Mouse (Mus musculus) embryonic stem cell, embryonic (primary cell): Measurements from ENCODE around the gene Aamp.

Source experiments
- CTCF ChIA-PET, 4 experiments: fragments of 300-600 bp in 2 of 4; fragments of 350-600 bp in 2 of 4; sonication (Branson Sonifier 250); formaldehyde crosslinking; loops; one replicate each; lab custom pipeline; 2022; ENCODE audit warnings: inconsistent platforms in 2 of 4; lab: Charles Lee
- POLR2A ChIA-PET, 4 experiments: fragments of 300-600 bp in 2 of 4; fragments of 350-600 bp in 2 of 4; sonication (Branson Sonifier 250); formaldehyde crosslinking; loops; one replicate each; lab custom pipeline; 2022; ENCODE audit warnings: antibody characterized with exemption in 4 of 4, inconsistent platforms in 1 of 4; lab: Charles Lee

Gene Aamp

DNA sequence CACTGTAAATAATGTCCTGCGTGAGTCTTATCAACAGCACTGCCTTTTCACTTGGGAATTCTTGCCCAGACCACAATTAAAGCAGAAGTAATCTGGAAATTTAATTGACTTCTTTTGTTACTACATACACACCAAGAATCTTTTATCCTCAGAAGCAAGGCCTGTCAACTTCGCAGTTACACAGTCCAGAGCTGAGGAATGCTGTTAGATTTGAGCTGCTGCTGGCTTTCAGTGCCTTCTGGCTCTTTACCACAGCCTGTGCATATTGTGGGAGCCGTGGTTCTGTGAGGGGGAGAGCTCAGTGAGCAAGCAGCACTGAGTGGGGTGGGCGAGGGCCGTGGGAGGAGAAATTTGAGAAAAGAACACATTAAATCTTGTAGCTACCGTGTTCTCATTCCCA lies 44.2 kb downstream of the Aamp start:
- ChIA-PET CTCF (interaction anchor here in 3 of 4 experiments (0.5 to 1.2 kb wide), 4 partner anchors 34 to 157 kb away, joined by 3 to 4 read pairs (median 3); no protein-coding TSS in a partner anchor), POLR2A (interaction anchor here in 3 of 4 experiments (0.6 to 8.1 kb wide), 11 partner anchors 9 to 198 kb away, joined by 3 to 69 read pairs (median 6); partner anchors contain the start of genes Aamp (in 1 of the 3) and Pnkd (in 1 of the 3))

DNA sequence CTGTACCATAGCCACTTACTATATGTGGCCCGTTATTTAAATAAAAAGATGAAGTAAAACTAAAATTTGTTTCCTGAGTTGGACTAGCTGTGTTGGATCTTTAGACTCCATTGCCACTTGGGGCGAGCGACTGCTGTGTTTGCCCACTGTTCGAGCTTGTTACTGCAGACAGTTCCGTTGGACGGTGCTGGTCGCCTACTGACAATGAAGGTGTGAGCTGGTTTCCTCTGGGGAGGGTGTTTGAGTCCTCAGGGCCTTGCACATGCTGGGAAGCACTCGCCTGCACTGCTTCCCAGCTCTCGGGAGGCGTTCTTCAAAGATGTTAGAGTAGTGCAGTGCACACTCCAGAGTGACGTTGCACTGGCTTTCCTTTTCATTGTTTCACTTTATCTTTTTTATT lies 44.9 kb downstream of the Aamp start:
- ChIA-PET POLR2A (interaction anchor here in 2 of 4 experiments (0.9 to 8.1 kb wide), 12 partner anchors 9 to 198 kb away, joined by 3 to 69 read pairs (median 6); partner anchors contain the start of genes Aamp (in 1 of the 2) and Pnkd (in 1 of the 2)), CTCF (interaction anchor here in 3 of 4 experiments (0.5 to 1.4 kb wide), 6 partner anchors 38 to 158 kb away, joined by 3 read pairs; no protein-coding TSS in a partner anchor)

DNA sequence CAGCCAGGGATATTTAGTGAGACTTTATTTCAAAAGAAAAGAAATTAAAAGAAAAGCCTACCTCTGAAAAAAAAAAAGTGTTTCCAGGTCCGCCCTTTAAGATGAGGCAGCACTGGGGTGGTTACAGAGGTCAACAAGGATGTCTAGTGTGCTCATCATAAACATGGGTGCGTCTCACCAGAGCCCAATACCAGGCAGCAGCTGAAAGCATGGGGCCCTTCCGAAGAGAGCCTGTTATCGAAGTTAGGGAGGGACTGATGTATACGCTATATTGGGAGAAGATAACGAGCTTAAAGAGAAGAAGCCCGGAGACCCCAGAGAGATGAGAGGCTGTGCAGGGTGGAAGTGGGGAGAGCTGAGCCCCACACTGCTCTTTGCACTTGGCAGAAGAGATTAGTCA lies 45.4 kb downstream of the Aamp start:
- CTCF ChIA-PET = interaction anchor here in 3 of 4 experiments (0.6 to 1.4 kb wide), 5 partner anchors 38 to 163 kb away, joined by 3 to 4 read pairs (median 3); no protein-coding TSS in a partner anchor
- POLR2A ChIA-PET = interaction anchor here in 2 of 4 experiments (0.8 to 8.1 kb wide), 13 partner anchors 10 to 263 kb away, joined by 3 to 69 read pairs (median 6); partner anchors contain the start of genes Aamp (in 1 of the 2) and Pnkd (in 1 of the 2)

DNA sequence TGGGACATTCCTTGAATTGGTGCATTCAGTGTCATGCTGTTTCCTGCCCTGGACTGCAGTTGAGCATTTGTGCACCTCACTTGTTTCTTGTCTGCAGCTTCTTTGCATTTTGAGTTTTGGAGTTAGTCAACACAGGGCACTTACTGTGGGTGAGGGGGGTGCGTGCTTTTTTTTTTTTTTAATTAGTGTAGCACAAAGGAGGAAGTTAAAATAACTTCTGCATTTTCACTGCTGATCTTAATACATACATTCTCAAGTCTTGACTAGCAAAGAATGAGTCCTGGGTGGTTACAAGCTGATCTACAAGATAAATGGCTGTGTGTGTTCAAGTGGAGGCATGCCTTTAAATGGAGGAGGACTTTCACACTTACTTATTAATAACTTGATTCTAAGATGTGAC lies 46.4 kb downstream of the Aamp start:
- POLR2A ChIA-PET = interaction anchor here in 2 of 4 experiments (0.6 to 8.1 kb wide), 9 partner anchors 8 to 200 kb away, joined by 3 to 69 read pairs (median 5); partner anchors contain the start of genes Aamp (in 1 of the 2) and Pnkd (in 1 of the 2)
- CTCF ChIA-PET = interaction anchor here in 1 of 4 experiments (0.7 kb wide), 1 partner anchor 179 kb away, joined by 4 read pairs; no protein-coding TSS in a partner anchor

DNA sequence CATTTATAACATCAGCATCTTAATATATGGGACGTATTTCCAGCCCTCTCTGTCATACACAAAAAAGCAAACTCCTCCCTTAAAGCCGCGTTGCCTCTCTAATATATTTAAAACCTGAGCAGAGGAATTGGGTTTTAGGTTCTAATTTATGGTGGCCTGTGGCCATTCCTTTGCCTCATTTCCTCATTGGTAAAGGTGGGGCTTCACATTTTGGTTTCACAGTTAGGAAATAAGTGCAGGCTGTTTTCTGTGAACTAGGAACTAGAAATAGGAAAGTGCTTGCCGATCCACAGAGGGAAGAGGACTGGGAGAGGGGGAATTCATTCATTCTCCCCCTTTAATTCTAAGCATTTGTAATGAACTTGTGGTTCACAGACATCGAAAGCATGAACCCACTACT lies 46.9 kb downstream of the Aamp start:
- ChIA-PET POLR2A (interaction anchor here in 2 of 4 experiments (0.6 to 8.1 kb wide), 15 partner anchors 9 to 154 kb away, joined by 3 to 69 read pairs (median 7); partner anchors contain the start of genes Aamp (in 2 of the 2) and Pnkd (in 2 of the 2)), CTCF (no interaction called here)

DNA sequence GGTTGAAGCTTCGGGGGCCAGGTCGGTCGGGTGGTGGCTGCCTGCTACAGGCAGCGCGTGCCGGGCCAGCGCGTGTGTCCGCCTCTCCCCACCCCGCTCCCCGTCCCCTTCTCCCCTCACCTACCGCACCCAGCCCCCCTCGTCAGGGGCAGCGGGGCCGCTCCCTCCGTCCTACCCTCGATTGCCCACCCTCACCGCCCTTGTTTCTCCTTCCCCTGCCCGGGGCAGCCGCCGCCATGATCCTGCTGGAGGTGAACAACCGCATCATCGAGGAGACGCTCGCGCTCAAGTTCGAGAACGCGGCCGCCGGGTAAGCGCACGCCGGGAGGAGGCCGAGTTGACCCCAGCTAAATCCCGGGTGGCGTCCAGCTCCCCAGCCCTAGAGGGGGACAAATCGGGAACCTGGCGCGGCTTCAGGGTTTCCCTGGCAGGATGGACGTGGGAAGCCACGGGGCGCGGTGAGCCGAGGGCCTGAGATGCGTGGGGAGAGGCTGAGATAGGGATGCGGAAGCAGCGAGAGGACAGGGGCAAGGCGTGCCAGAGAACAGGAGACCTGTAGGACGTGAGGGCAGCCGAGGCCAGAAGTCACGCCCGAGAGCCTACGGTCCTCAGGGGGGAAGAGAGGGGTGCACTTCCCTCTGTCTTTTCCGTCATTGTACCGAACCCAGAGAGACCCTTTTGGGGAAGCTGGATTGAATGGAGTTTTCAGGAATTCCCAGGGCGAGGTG lies 47.8 kb downstream of the Aamp start:
- POLR2A ChIA-PET = interaction anchor here in 3 of 4 experiments (0.5 to 8.1 kb wide), 24 partner anchors 8 to 1998 kb away, joined by 3 to 69 read pairs (median 4); partner anchors contain the start of genes Aamp (in 2 of the 3) and Pnkd (in 2 of the 3)
- CTCF ChIA-PET = no interaction called here

DNA sequence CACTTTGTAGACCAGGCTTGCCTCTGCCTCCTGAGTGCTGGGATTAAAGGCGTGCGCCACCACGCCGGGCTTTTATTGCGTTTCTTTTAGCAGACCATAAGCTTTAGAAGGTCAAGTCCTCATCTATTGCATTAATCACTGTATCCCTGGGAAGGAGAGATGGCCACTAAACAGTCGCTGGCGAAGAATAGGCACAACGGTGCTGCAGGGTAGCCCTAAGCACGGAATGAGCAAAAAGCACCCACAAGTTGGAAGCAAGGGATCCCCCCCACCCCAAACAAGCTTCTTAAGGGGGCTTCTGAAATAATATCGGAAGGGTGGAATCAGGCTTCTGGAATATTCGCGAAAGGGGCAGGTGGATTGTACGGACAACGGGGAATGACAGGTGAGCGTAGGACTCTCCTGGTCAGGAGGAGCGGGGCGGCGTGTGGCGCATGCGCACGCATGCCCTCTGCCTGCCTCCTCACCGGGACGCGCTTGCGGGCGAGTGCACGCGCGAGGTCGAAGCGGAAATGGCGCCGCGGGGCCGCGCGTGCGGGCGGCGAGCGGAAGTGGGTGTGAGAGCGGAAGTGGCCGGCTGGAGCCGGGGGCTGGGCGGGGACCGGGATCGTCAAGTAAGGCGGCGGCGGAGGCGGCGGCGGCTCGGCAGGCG lies 48.5 kb downstream of the Aamp start, which contains the start of gene Arpc2:
TSS of gene Arpc2 (plus strand) at position 147 of the 652 bp plus-strand sequence.
- ChIA-PET POLR2A (interaction anchor here in 3 of 4 experiments (0.5 to 8.1 kb wide), 24 partner anchors 8 to 1998 kb away, joined by 3 to 69 read pairs (median 4); partner anchors contain the start of genes Aamp (in 2 of the 3) and Pnkd (in 2 of the 3)), CTCF (no interaction called here)

DNA sequence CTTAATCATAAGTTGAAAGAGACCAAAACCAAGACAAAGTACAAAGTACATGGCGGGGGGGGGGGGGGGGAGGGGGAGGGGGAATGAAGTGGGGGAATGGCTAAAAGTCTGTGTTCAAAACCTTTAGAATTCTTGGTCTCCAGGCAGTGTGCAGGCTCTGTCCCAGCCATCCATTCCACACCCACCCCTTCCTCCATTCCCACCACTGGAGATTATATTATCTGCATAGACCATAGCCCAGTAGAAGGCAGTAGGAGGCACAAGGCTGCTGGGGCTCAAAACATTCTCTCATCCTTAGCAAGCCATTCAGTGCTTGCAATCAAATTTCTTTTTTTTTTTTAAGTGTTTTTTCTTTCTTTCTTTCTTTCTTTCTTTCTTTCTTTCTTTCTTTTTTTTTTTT lies 53.5 kb downstream of the Aamp start:
- CTCF ChIA-PET = no interaction called here
- POLR2A ChIA-PET = interaction anchor here in 1 of 4 experiments (0.6 to 0.8 kb wide), 5 partner anchors 10 to 317 kb away, joined by 3 to 6 read pairs (median 4); no protein-coding TSS in a partner anchor

DNA sequence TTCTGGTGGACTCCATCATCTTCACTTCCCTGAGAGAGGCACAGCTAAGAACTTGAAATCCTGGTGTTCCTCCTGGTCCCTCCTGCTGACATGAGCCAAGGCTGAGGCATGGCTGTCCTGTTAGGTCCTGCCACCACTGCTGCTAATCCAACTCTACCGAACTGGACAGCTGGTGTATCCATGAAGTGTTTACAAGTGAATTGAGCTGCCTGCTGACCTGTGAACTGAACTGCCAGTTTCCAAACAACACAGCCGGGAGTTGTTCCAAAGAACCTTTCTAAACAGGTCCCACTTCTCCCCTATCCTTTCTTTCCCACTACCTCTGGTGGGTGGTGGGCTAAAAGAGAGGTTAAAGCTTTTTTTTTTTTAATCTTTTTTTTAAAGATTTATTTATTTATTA lies 54.6 kb downstream of the Aamp start:
- ChIA-PET POLR2A (interaction anchor here in 1 of 4 experiments (0.7 to 1.3 kb wide), 4 partner anchors 12 to 34 kb away, joined by 3 to 4 read pairs (median 4); no protein-coding TSS in a partner anchor), CTCF (interaction anchor here in 1 of 4 experiments (0.6 kb wide), 1 partner anchor 49 kb away, joined by 3 read pairs; no protein-coding TSS in a partner anchor)
